Mouse (Mus musculus) myocyte (in vitro differentiated cells): ENCODE data around the gene Siglece.

Source experiments
- CEBPB ChIP-seq: IDR thresholded peaks from 2 replicates; pipeline ENCODE4 v1.6.1; 2011; ENCODE audit warnings: mild to moderate bottlenecking, moderate library complexity; ENCODE audit not compliant: poor library complexity, insufficient read depth, severe bottlenecking
- MAX ChIP-seq: IDR thresholded peaks from one replicate; pipeline ENCODE4 v1.6.1; 2011; ENCODE audit warnings: low read depth, mild to moderate bottlenecking, control low read depth
- MYOD1 ChIP-seq, 3 experiments: IDR thresholded peaks; one replicate each; pipeline ENCODE4 v1.6.1; 2011; ENCODE audit warnings: control low read depth in 2 of 3, low read depth in 2 of 3, mild to moderate bottlenecking in 2 of 3, moderate library complexity in 1 of 3; ENCODE audit not compliant: insufficient read length in 2 of 3, control insufficient read depth in 1 of 3
- POLR2A ChIP-seq: IDR thresholded peaks from one replicate; pipeline ENCODE4 v1.6.1; 2011; ENCODE audit warnings: low read depth, mild to moderate bottlenecking, control low read depth, moderate library complexity; ENCODE audit not compliant: insufficient read length
- POLR2AphosphoS2 ChIP-seq: IDR thresholded peaks from one replicate; pipeline ENCODE4 v1.6.1; 2011; ENCODE audit warnings: low read depth, control low read depth; ENCODE audit not compliant: insufficient read length
- TCF12 ChIP-seq: IDR thresholded peaks from one replicate; pipeline ENCODE4 v1.6.1; 2011; ENCODE audit warnings: mild to moderate bottlenecking, control low read depth; ENCODE audit not compliant: poor library complexity, insufficient read depth, severe bottlenecking
- USF1 ChIP-seq: IDR thresholded peaks from one replicate; pipeline ENCODE4 v1.6.1; 2011; ENCODE audit warnings: low read depth, mild to moderate bottlenecking, control low read depth, moderate library complexity

GRCm38 (mm10) chr7:43654519-43654918, 5.4 kb downstream of the Siglece start:
- no peak for TF ChIP-seq TCF12
- TF ChIP-seq CEBPB = no peak
- TF ChIP-seq POLR2A = no peak
- TF ChIP-seq MAX = no peak
- TF ChIP-seq USF1 = no peak
- no peak for TF ChIP-seq MYOD1 (IDR thresholded peaks at IDR 0.05; ENCODE audit: control insufficient read depth in 1 of 3, insufficient read length in 2 of 3, low read depth in 2 of 3)
- TF ChIP-seq POLR2AphosphoS2 = no peak
